Mouse (Mus musculus): Measurements from ENCODE around the gene Prim2.

DNA sequence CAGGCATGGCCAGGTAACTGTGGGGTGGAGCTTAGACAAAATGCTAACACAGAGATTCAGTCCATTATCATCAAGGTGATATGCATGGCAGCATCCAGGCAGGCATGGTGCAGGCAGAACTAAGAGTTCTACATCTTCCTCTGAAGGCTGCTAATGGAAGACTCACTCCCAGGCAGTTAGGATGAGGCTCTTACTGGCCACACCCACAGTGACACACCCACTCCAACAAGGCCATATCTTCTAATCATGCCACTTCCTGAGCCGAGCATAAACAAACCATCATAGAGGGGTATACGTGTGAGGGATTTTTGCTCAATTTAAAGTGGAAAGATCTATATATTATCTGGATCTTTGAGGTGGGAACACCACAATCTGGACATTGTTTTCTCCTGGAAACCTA is 40.0 kb upstream of the Prim2 start:
- TF ChIP-seq CTCF (IDR thresholded peaks at IDR 0.05; ENCODE audit: low read depth) (no peak), EP300 (IDR thresholded peaks at IDR 0.05; ENCODE audit: low read depth) (no peak)

Measured in liver, postnatal 0 days (tissue).